Mouse (Mus musculus) R1 (cell line): ENCODE measurements around the gene Igf1.

Source experiments
- DNase-seq: peaks from one replicate; pipeline ENCODE4 v3.0.0-alpha.2; 2018; ENCODE audit warnings: low read depth, low spot score

The Igf1 gene

GRCm38 (mm10) chr10:87860181-87861103 lies 2.4 kb downstream of the Igf1 start:
- DNase-seq: peak; percentile 45

- DNase-seq: peak; percentile 57
These were observed 3.0 kb downstream of the Igf1 start for GRCm38 (mm10) chr10:87861104-87861455.

GRCm38 (mm10) chr10:87862899-87863298 lies 4.8 kb downstream of the Igf1 start:
- no peak for DNase-seq

GRCm38 (mm10) chr10:87863326-87863725 lies 5.3 kb downstream of the Igf1 start:
- DNase-seq: no peak

GRCm38 (mm10) chr10:87865712-87866111 lies 7.6 kb downstream of the Igf1 start:
- DNase-seq: no peak

- no peak for DNase-seq
These were observed 8.4 kb downstream of the Igf1 start for GRCm38 (mm10) chr10:87866448-87866847.

- no peak for DNase-seq
These were observed 9.2 kb downstream of the Igf1 start for GRCm38 (mm10) chr10:87867217-87867616.

- no peak for DNase-seq
These were observed 9.6 kb downstream of the Igf1 start for GRCm38 (mm10) chr10:87867631-87868030.

- DNase-seq: no peak
These were observed 10.4 kb downstream of the Igf1 start for GRCm38 (mm10) chr10:87868349-87869053.

GRCm38 (mm10) chr10:87869151-87869550 lies 11.1 kb downstream of the Igf1 start:
- no peak for DNase-seq

- no peak for DNase-seq
These were observed 11.6 kb downstream of the Igf1 start for GRCm38 (mm10) chr10:87869691-87870090.

GRCm38 (mm10) chr10:87871863-87872647 lies 14.0 kb downstream of the Igf1 start:
- DNase-seq: no peak

GRCm38 (mm10) chr10:87872854-87873253 lies 14.8 kb downstream of the Igf1 start:
- DNase-seq: no peak

- no peak for DNase-seq
These were observed 15.5 kb downstream of the Igf1 start for GRCm38 (mm10) chr10:87873516-87873915.

- no peak for DNase-seq
These were observed 22.2 kb downstream of the Igf1 start for GRCm38 (mm10) chr10:87880071-87880785.

GRCm38 (mm10) chr10:87885326-87886040 lies 27.4 kb downstream of the Igf1 start:
- DNase-seq: no peak

- no peak for DNase-seq
These were observed 31.8 kb downstream of the Igf1 start for GRCm38 (mm10) chr10:87889850-87890249.

- DNase-seq: no peak
These were observed 34.2 kb downstream of the Igf1 start for GRCm38 (mm10) chr10:87892256-87892655.

GRCm38 (mm10) chr10:87893272-87893671 lies 35.2 kb downstream of the Igf1 start:
- DNase-seq: no peak

- DNase-seq: no peak
These were observed 36.5 kb downstream of the Igf1 start for GRCm38 (mm10) chr10:87894461-87895120.
